Mouse (Mus musculus): Measurements from ENCODE around the gene Trim71.

GRCm38 (mm10) chr9:114468701-114469100 lies 95.5 kb downstream of the Trim71 start:
- TF ChIP-seq CTCF (IDR thresholded peaks at IDR 0.05; ENCODE audit: insufficient read depth, low read depth, low read length) (no peak), POLR2A (IDR thresholded peaks at IDR 0.05; ENCODE audit: insufficient read depth, low read depth, low read length) (no peak)

Measured in olfactory bulb, adult 2 months (tissue).